Mouse (Mus musculus): ENCODE results near the gene Cdc14a. TPM values are rescaled to one million over a fixed set of nuclear protein-coding genes. Genes with fewer than 3 reads are reported as not detected.
A peak's percentile ranks its signal among the peaks of the same experiment; 100 is the strongest.

Gene Cdc14a
- polyA plus RNA-seq, 1 experiment from 2014 or later, result 13.1 TPM

- WGBS, result 51% methylated on average over 5 of the region's 5 CpGs
- H3K4me3 ChIP-seq, result no peak overlapping the region
- H3K36me3 ChIP-seq, result no peaks in the 10 kb centered on the region
- H3K9me3 ChIP-seq (replicated peaks), result no peaks in the 10 kb centered on the region
- H3K4me1 ChIP-seq, result peaks cover 26% of the 10 kb centered on the region
- H3K27ac ChIP-seq, result no peak overlapping the region
- no peak for DNase-seq (ENCODE audit: low spot score)
- peaks cover 46% of the 10 kb centered on the region for H3K27me3 ChIP-seq (ENCODE audit: low read depth, poor library complexity, severe bottlenecking)
Measured at GRCm38 (mm10) chr3:116256104-116256503, 167.7 kb downstream of the Cdc14a start.

- Histone ChIP-seq H3K4me3 (peak within 1 kb of the TSS; percentile 64), H3K9me3 (replicated peaks) (no peaks in the 10 kb centered on the region), H3K36me3 (no peaks in the 10 kb centered on the region), H3K27ac (0 out of 2 replicates have a peak within 1 kb of the TSS, but pooled peaks have one; percentile 74), H3K4me1 (peaks cover 27% of the 10 kb centered on the region), H3K27me3 (ENCODE audit: low read depth, poor library complexity, severe bottlenecking) (peaks cover 76% of the 10 kb centered on the region)
- peak; percentile 48 for DNase-seq (ENCODE audit: low spot score)
- 6% methylated on average over 9 of the region's 9 CpGs for WGBS
Measured at GRCm38 (mm10) chr3:116253077-116253531, 170.7 kb downstream of the Cdc14a start, which contains the start of gene Gpr88. TSS of gene Gpr88 (minus strand) at chr3:116253503.

GRCm38 (mm10) chr3:116252255-116253040, 171.4 kb downstream of the Cdc14a start:
- no peaks in the 10 kb centered on the region for H3K36me3 ChIP-seq
- peak overlapping the region; percentile 74 for H3K27ac ChIP-seq
- WGBS, result 1% methylated on average over 48 of the region's 48 CpGs
- no peaks in the 10 kb centered on the region for H3K9me3 ChIP-seq (replicated peaks)
- DNase-seq (ENCODE audit: low spot score), result peak; percentile 65
- H3K4me1 ChIP-seq, result peaks cover 27% of the 10 kb centered on the region
- peak overlapping the region; percentile 64 for H3K4me3 ChIP-seq
- peaks cover 77% of the 10 kb centered on the region for H3K27me3 ChIP-seq (ENCODE audit: low read depth, poor library complexity, severe bottlenecking)

GRCm38 (mm10) chr3:116251481-116252254, 172.2 kb downstream of the Cdc14a start:
- Histone ChIP-seq H3K4me1 (peaks cover 27% of the 10 kb centered on the region), H3K36me3 (no peaks in the 10 kb centered on the region), H3K9me3 (replicated peaks) (no peaks in the 10 kb centered on the region), H3K4me3 (peak overlapping the region; percentile 64), H3K27me3 (ENCODE audit: low read depth, poor library complexity, severe bottlenecking) (peaks cover 77% of the 10 kb centered on the region), H3K27ac (peak overlapping the region; percentile 74)
- DNase-seq (ENCODE audit: low spot score), result peak; percentile 69
- under 1% methylated on average over 86 of the region's 86 CpGs for WGBS

GRCm38 (mm10) chr3:116249026-116249425, 174.8 kb downstream of the Cdc14a start:
- no peak for DNase-seq (ENCODE audit: low spot score)
- peaks cover 61% of the 10 kb centered on the region for H3K27me3 ChIP-seq (ENCODE audit: low read depth, poor library complexity, severe bottlenecking)
- no peaks in the 10 kb centered on the region for H3K9me3 ChIP-seq (replicated peaks)
- WGBS, result 85% methylated on average over 2 of the region's 2 CpGs
- H3K27ac ChIP-seq, result no peak overlapping the region
- H3K4me3 ChIP-seq, result no peak overlapping the region
- peaks cover 24% of the 10 kb centered on the region for H3K4me1 ChIP-seq
- H3K36me3 ChIP-seq, result no peaks in the 10 kb centered on the region

- no peak overlapping the region for H3K4me3 ChIP-seq
- H3K27me3 ChIP-seq (ENCODE audit: low read depth, poor library complexity, severe bottlenecking), result peaks cover 15% of the 10 kb centered on the region
- H3K36me3 ChIP-seq, result no peaks in the 10 kb centered on the region
- H3K9me3 ChIP-seq (replicated peaks), result no peaks in the 10 kb centered on the region
- DNase-seq (ENCODE audit: low spot score), result no peak
- H3K27ac ChIP-seq, result no peak overlapping the region
- H3K4me1 ChIP-seq, result no peaks in the 10 kb centered on the region
- WGBS, result 73% methylated on average over 6 of the region's 6 CpGs
Measured at GRCm38 (mm10) chr3:116244476-116244875, 179.4 kb downstream of the Cdc14a start.

GRCm38 (mm10) chr3:116242685-116243084, 181.1 kb downstream of the Cdc14a start:
- Histone ChIP-seq H3K4me3 (no peak overlapping the region), H3K27me3 (ENCODE audit: low read depth, poor library complexity, severe bottlenecking) (no peaks in the 10 kb centered on the region), H3K9me3 (replicated peaks) (no peaks in the 10 kb centered on the region), H3K27ac (no peak overlapping the region), H3K4me1 (no peaks in the 10 kb centered on the region), H3K36me3 (no peaks in the 10 kb centered on the region)
- WGBS, result 84% methylated on average over 9 of the region's 9 CpGs
- no peak for DNase-seq (ENCODE audit: low spot score)

GRCm38 (mm10) chr3:116237527-116237926, 186.3 kb downstream of the Cdc14a start:
- Histone ChIP-seq H3K4me1 (no peaks in the 10 kb centered on the region), H3K9me3 (replicated peaks) (no peaks in the 10 kb centered on the region), H3K27me3 (ENCODE audit: low read depth, poor library complexity, severe bottlenecking) (no peaks in the 10 kb centered on the region), H3K36me3 (no peaks in the 10 kb centered on the region), H3K27ac (no peak overlapping the region), H3K4me3 (no peak overlapping the region)
- 90% methylated on average over 5 of the region's 5 CpGs for WGBS
- no peak for DNase-seq (ENCODE audit: low spot score)

- DNase-seq (ENCODE audit: low spot score), result no peak
- H3K4me3 ChIP-seq, result no peak overlapping the region
- WGBS, result 78% methylated on average over 4 of the region's 4 CpGs
- no peaks in the 10 kb centered on the region for H3K27me3 ChIP-seq (ENCODE audit: low read depth, poor library complexity, severe bottlenecking)
- no peaks in the 10 kb centered on the region for H3K36me3 ChIP-seq
- H3K27ac ChIP-seq, result no peak overlapping the region
- no peaks in the 10 kb centered on the region for H3K9me3 ChIP-seq (replicated peaks)
- H3K4me1 ChIP-seq, result no peaks in the 10 kb centered on the region
Measured at GRCm38 (mm10) chr3:116236856-116237255, 187.0 kb downstream of the Cdc14a start.

GRCm38 (mm10) chr3:116233515-116233914, 190.3 kb downstream of the Cdc14a start:
- DNase-seq (ENCODE audit: low spot score), result no peak
- Histone ChIP-seq H3K4me1 (peaks cover 9% of the 10 kb centered on the region; the same call in 1 of the 2 replicates), H3K36me3 (no peaks in the 10 kb centered on the region), H3K27ac (no peak overlapping the region), H3K9me3 (replicated peaks) (no peaks in the 10 kb centered on the region), H3K27me3 (ENCODE audit: low read depth, poor library complexity, severe bottlenecking) (no peaks in the 10 kb centered on the region), H3K4me3 (no peak overlapping the region)
- 88% methylated on average over 3 of the region's 3 CpGs for WGBS

- Histone ChIP-seq H3K4me1 (peaks cover 13% of the 10 kb centered on the region; the same call in 1 of the 2 replicates), H3K36me3 (no peaks in the 10 kb centered on the region), H3K4me3 (no peak overlapping the region), H3K27me3 (ENCODE audit: low read depth, poor library complexity, severe bottlenecking) (no peaks in the 10 kb centered on the region), H3K27ac (no peak overlapping the region), H3K9me3 (replicated peaks) (no peaks in the 10 kb centered on the region)
- no peak for DNase-seq (ENCODE audit: low spot score)
- 86% methylated on average over 5 of the region's 5 CpGs for WGBS
Measured at GRCm38 (mm10) chr3:116232763-116233162, 191.1 kb downstream of the Cdc14a start.

- DNase-seq (ENCODE audit: low spot score), result no peak
- Histone ChIP-seq H3K9me3 (replicated peaks) (no peaks in the 10 kb centered on the region), H3K36me3 (no peaks in the 10 kb centered on the region), H3K27me3 (ENCODE audit: low read depth, poor library complexity, severe bottlenecking) (no peaks in the 10 kb centered on the region), H3K27ac (no peak overlapping the region), H3K4me3 (no peak overlapping the region), H3K4me1 (peaks cover 13% of the 10 kb centered on the region)
- WGBS, result 88% methylated on average over 4 of the region's 4 CpGs
Measured at GRCm38 (mm10) chr3:116229336-116229735, 194.5 kb downstream of the Cdc14a start.

Data from limb, embryonic 10.5 days (tissue).